Mouse (Mus musculus) intestine, embryonic 15.5 days (tissue): ENCODE measurements around the gene Fxyd2. TPM values are rescaled to one million over a fixed set of nuclear protein-coding genes. Genes with fewer than 3 reads are reported as not detected.

Source experiments
- ATAC-seq: fragments of 200-750 bp; cut with Nextera tagmentation; 2 replicates; pipeline ENCODE4 v1.8.0; 2017; ENCODE audit warnings: moderate TSS enrichment, moderate library complexity
- H3K27ac ChIP-seq: fragments of 300-500 bp; sonication (generic); 2 replicates; pipeline ENCODE4 v1.5.1; 2015; ENCODE audit warnings: mild to moderate bottlenecking, inconsistent platforms
- H3K27me3 ChIP-seq: fragments of 300-500 bp; sonication (generic); replicated peaks from 2 replicates; pipeline ENCODE4 v1.6.1; 2015; ENCODE audit warnings: inconsistent platforms
- H3K36me3 ChIP-seq: fragments of 300-500 bp; sonication (generic); 2 replicates; pipeline ENCODE4 v1.6.1; 2015; ENCODE audit warnings: inconsistent platforms
- H3K4me1 ChIP-seq: fragments of 300-500 bp; sonication (generic); replicated peaks from 2 replicates; pipeline ENCODE4 v1.6.1; 2015; ENCODE audit warnings: inconsistent platforms
- H3K4me2 ChIP-seq: fragments of 300-500 bp; sonication (generic); replicated peaks from 2 replicates; pipeline ENCODE4 v1.6.1; 2015; ENCODE audit warnings: mild to moderate bottlenecking, inconsistent platforms
- H3K4me3 ChIP-seq: fragments of 300-500 bp; sonication (generic); replicated peaks from 2 replicates; pipeline ENCODE4 v1.5.1; 2015; ENCODE audit warnings: inconsistent platforms
- H3K9ac ChIP-seq: fragments of 300-500 bp; sonication (generic); 2 replicates; pipeline ENCODE4 v1.6.1; 2015; ENCODE audit warnings: inconsistent platforms
- H3K9me3 ChIP-seq: fragments of 300-500 bp; sonication (generic); 2 replicates; pipeline ENCODE4 v1.6.1; 2016; ENCODE audit warnings: inconsistent platforms
- WGBS: fragments of 180-500 bp; shearing (Covaris S2); methylation state at CpG from one replicate; pipeline ENCODE4 v1.1.7; 2015; 5-methylcytosine and 5-hydroxymethylcytosine counted together
- polyA plus RNA-seq: library from polyadenylated mRNA; unstranded; fragments of >200 nt; fragmentation: Nextera tagmentation; extraction: Ambion mirVana; gene quantifications from 2 replicates; pipeline ENCODE4 v1.2.1, GENCODE M21; 2015

The Fxyd2 gene
- polyA plus RNA-seq, 1 experiment from 2014 or later, result 3.0 TPM

- H3K27ac ChIP-seq, result no peak overlapping the region
- WGBS, result 28% methylated on average over 1 of the region's 1 CpGs
- H3K36me3 ChIP-seq, result no peaks in the 10 kb centered on the region
- no peak overlapping the region for H3K4me2 ChIP-seq
- H3K4me1 ChIP-seq, result no peaks in the 10 kb centered on the region
- H3K27me3 ChIP-seq, result no peaks in the 10 kb centered on the region
- H3K9ac ChIP-seq, result no peak overlapping the region
- no peak overlapping the region for H3K4me3 ChIP-seq
- ATAC-seq, result 0 out of 2 replicates have a peak, but pooled peaks have one; percentile 36
- H3K9me3 ChIP-seq, result no peaks in the 10 kb centered on the region
These were observed 1.1 kb upstream of the Fxyd2 start for GRCm38 (mm10) chr9:45398336-45398735.

GRCm38 (mm10) chr9:45401851-45402250, 2.4 kb downstream of the Fxyd2 start:
- H3K27me3 ChIP-seq, result no peaks in the 10 kb centered on the region
- no peaks in the 10 kb centered on the region for H3K36me3 ChIP-seq
- H3K9ac ChIP-seq, result no peak overlapping the region
- H3K4me2 ChIP-seq, result no peak overlapping the region
- WGBS, result 50% methylated on average over 4 of the region's 4 CpGs
- no peak overlapping the region for H3K4me3 ChIP-seq
- no peaks in the 10 kb centered on the region for H3K9me3 ChIP-seq
- no peaks in the 10 kb centered on the region for H3K4me1 ChIP-seq
- no peak for ATAC-seq
- H3K27ac ChIP-seq, result no peak overlapping the region

GRCm38 (mm10) chr9:45402957-45403356, 3.5 kb downstream of the Fxyd2 start:
- Histone ChIP-seq H3K9ac (no peak overlapping the region), H3K36me3 (no peaks in the 10 kb centered on the region), H3K27me3 (no peaks in the 10 kb centered on the region; the same call in 1 of the 2 replicates), H3K9me3 (no peaks in the 10 kb centered on the region), H3K4me3 (no peak overlapping the region), H3K27ac (no peak overlapping the region), H3K4me1 (peaks cover 1% of the 10 kb centered on the region; the same call in 1 of the 2 replicates), H3K4me2 (no peak overlapping the region)
- ATAC-seq, result no peak
- WGBS, result 60% methylated on average over 2 of the region's 2 CpGs

GRCm38 (mm10) chr9:45405694-45406093, 6.2 kb downstream of the Fxyd2 start:
- H3K4me3 ChIP-seq, result no peak overlapping the region
- H3K27ac ChIP-seq, result no peak overlapping the region
- H3K4me2 ChIP-seq, result no peak overlapping the region
- no peaks in the 10 kb centered on the region for H3K9me3 ChIP-seq
- H3K9ac ChIP-seq, result no peak overlapping the region
- no peaks in the 10 kb centered on the region; the same call in 1 of the 2 replicates for H3K27me3 ChIP-seq
- no peaks in the 10 kb centered on the region for H3K36me3 ChIP-seq
- H3K4me1 ChIP-seq, result peaks cover 5% of the 10 kb centered on the region; the same call in 1 of the 2 replicates
- 53% methylated on average over 5 of the region's 5 CpGs for WGBS
- no peak for ATAC-seq

- H3K27ac ChIP-seq, result no peak overlapping the region
- no peak overlapping the region for H3K9ac ChIP-seq
- H3K4me1 ChIP-seq, result peaks cover 5% of the 10 kb centered on the region; the same call in 1 of the 2 replicates
- no peak for ATAC-seq
- 81% methylated on average over 3 of the region's 3 CpGs for WGBS
- H3K4me2 ChIP-seq, result no peak overlapping the region
- H3K27me3 ChIP-seq, result no peaks in the 10 kb centered on the region; the same call in 1 of the 2 replicates
- no peak overlapping the region for H3K4me3 ChIP-seq
- H3K9me3 ChIP-seq, result no peaks in the 10 kb centered on the region
- H3K36me3 ChIP-seq, result no peaks in the 10 kb centered on the region
These were observed 7.3 kb downstream of the Fxyd2 start for GRCm38 (mm10) chr9:45406808-45407207.

GRCm38 (mm10) chr9:45407706-45408675, 8.5 kb downstream of the Fxyd2 start:
- H3K9ac ChIP-seq, result no peak overlapping the region
- no peaks in the 10 kb centered on the region for H3K9me3 ChIP-seq
- WGBS, result 35% methylated on average over 33 of the region's 33 CpGs
- peak; percentile 61 for ATAC-seq
- H3K36me3 ChIP-seq, result no peaks in the 10 kb centered on the region
- peaks cover 5% of the 10 kb centered on the region; the same call in 1 of the 2 replicates for H3K4me1 ChIP-seq
- peak overlapping the region; percentile 59 for H3K4me2 ChIP-seq
- H3K27me3 ChIP-seq, result no peaks in the 10 kb centered on the region; the same call in 1 of the 2 replicates
- H3K27ac ChIP-seq, result no peak overlapping the region
- H3K4me3 ChIP-seq, result peak overlapping the region; percentile 20

- ATAC-seq, result no peak
These were observed 10.7 kb downstream of the Fxyd2 start for GRCm38 (mm10) chr9:45410193-45410592.

GRCm38 (mm10) chr9:45410614-45411013, 11.1 kb downstream of the Fxyd2 start:
- Histone ChIP-seq H3K4me2 (no peak overlapping the region), H3K27me3 (no peaks in the 10 kb centered on the region; the same call in 1 of the 2 replicates), H3K27ac (no peak overlapping the region), H3K4me3 (no peak overlapping the region), H3K9me3 (no peaks in the 10 kb centered on the region), H3K36me3 (no peaks in the 10 kb centered on the region), H3K9ac (no peak overlapping the region), H3K4me1 (peaks cover 5% of the 10 kb centered on the region; the same call in 1 of the 2 replicates)
- WGBS, result 90% methylated on average over 2 of the region's 2 CpGs
- ATAC-seq, result no peak

More at GRCm38 (mm10) chr9:45410193-45410592, 10.7 kb downstream of the Fxyd2 start:
- Histone ChIP-seq H3K4me1 (peaks cover 5% of the 10 kb centered on the region; the same call in 1 of the 2 replicates), H3K27ac (no peak overlapping the region), H3K4me2 (no peak overlapping the region), H3K36me3 (no peaks in the 10 kb centered on the region), H3K9me3 (no peaks in the 10 kb centered on the region), H3K4me3 (no peak overlapping the region), H3K9ac (no peak overlapping the region), H3K27me3 (no peaks in the 10 kb centered on the region; the same call in 1 of the 2 replicates)
- 78% methylated on average over 5 of the region's 5 CpGs for WGBS

GRCm38 (mm10) chr9:45411111-45411510, 11.6 kb downstream of the Fxyd2 start:
- Histone ChIP-seq H3K27me3 (no peaks in the 10 kb centered on the region; the same call in 1 of the 2 replicates), H3K4me1 (peaks cover 5% of the 10 kb centered on the region; the same call in 1 of the 2 replicates), H3K9me3 (no peaks in the 10 kb centered on the region), H3K4me2 (no peak overlapping the region), H3K4me3 (no peak overlapping the region), H3K27ac (no peak overlapping the region), H3K9ac (no peak overlapping the region), H3K36me3 (no peaks in the 10 kb centered on the region)
- WGBS, result 75% methylated on average over 3 of the region's 3 CpGs
- no peak for ATAC-seq

GRCm38 (mm10) chr9:45411803-45412202, 12.3 kb downstream of the Fxyd2 start:
- H3K27me3 ChIP-seq, result no peaks in the 10 kb centered on the region; the same call in 1 of the 2 replicates
- H3K9me3 ChIP-seq, result no peaks in the 10 kb centered on the region
- no peak overlapping the region for H3K4me3 ChIP-seq
- ATAC-seq, result peak; percentile 48
- H3K4me1 ChIP-seq, result peaks cover 5% of the 10 kb centered on the region; the same call in 1 of the 2 replicates
- H3K27ac ChIP-seq, result no peak overlapping the region
- 18% methylated on average over 7 of the region's 7 CpGs for WGBS
- H3K9ac ChIP-seq, result no peak overlapping the region
- peak overlapping the region; percentile 43 for H3K4me2 ChIP-seq
- H3K36me3 ChIP-seq, result no peaks in the 10 kb centered on the region

GRCm38 (mm10) chr9:45412287-45412686, 12.8 kb downstream of the Fxyd2 start:
- peak; percentile 58 for ATAC-seq
- H3K4me2 ChIP-seq, result peak overlapping the region; percentile 43
- 6% methylated on average over 10 of the region's 10 CpGs for WGBS
- H3K9me3 ChIP-seq, result no peaks in the 10 kb centered on the region
- peaks cover 5% of the 10 kb centered on the region; the same call in 1 of the 2 replicates for H3K4me1 ChIP-seq
- H3K9ac ChIP-seq, result no peak overlapping the region
- no peaks in the 10 kb centered on the region for H3K36me3 ChIP-seq
- no peaks in the 10 kb centered on the region; the same call in 1 of the 2 replicates for H3K27me3 ChIP-seq
- H3K4me3 ChIP-seq, result no peak overlapping the region
- H3K27ac ChIP-seq, result no peak overlapping the region

GRCm38 (mm10) chr9:45412700-45413477, 13.4 kb downstream of the Fxyd2 start:
- no peaks in the 10 kb centered on the region for H3K36me3 ChIP-seq
- H3K9ac ChIP-seq, result no peak overlapping the region
- no peak overlapping the region for H3K4me3 ChIP-seq
- WGBS, result 82% methylated on average over 4 of the region's 4 CpGs
- no peak for ATAC-seq
- no peaks in the 10 kb centered on the region for H3K9me3 ChIP-seq
- no peaks in the 10 kb centered on the region; the same call in 1 of the 2 replicates for H3K27me3 ChIP-seq
- peaks cover 4% of the 10 kb centered on the region; the same call in 1 of the 2 replicates for H3K4me1 ChIP-seq
- H3K27ac ChIP-seq, result no peak overlapping the region
- no peak overlapping the region for H3K4me2 ChIP-seq
